Mouse (Mus musculus): ENCODE data around the gene Cldn10. TPM values are rescaled to one million over a fixed set of nuclear protein-coding genes. Genes with fewer than 3 reads are reported as not detected.
A peak's percentile ranks its signal among the peaks of the same experiment; 100 is the strongest.

The Cldn10 gene
- polyA plus RNA-seq, 1 experiment from 2014 or later = 14.2 TPM

GRCm38 (mm10) chr14:118880696-118881095 is 93.0 kb downstream of the Cldn10 start:
- 68% methylated on average over 10 of the region's 10 CpGs for WGBS
- Histone ChIP-seq H3K9ac (replicated peaks; ENCODE audit: low read depth, low read length) (no peak overlapping the region), H3K27ac (ENCODE audit: low read length) (no peak overlapping the region), H3K36me3 (ENCODE audit: control insufficient read depth, insufficient read depth, low read length) (peaks cover 49% of the 10 kb centered on the region), H3K9me3 (ENCODE audit: control insufficient read depth, low read depth, low read length) (no peaks in the 10 kb centered on the region), H3K4me1 (ENCODE audit: control insufficient read depth, insufficient read depth, low read length) (no peaks in the 10 kb centered on the region), H3K27me3 (ENCODE audit: control insufficient read depth, insufficient read depth, low read length) (no peaks in the 10 kb centered on the region), H3K4me3 (ENCODE audit: low read depth, low read length) (no peak overlapping the region), H3K4me2 (replicated peaks; ENCODE audit: low read depth, low read length) (no peak overlapping the region)
- no peak for ATAC-seq (ENCODE audit: insufficient number of reproducible peaks, insufficient read depth, low FRiP score, low read depth)

- Histone ChIP-seq H3K9me3 (ENCODE audit: control insufficient read depth, low read depth, low read length) (no peaks in the 10 kb centered on the region), H3K9ac (replicated peaks; ENCODE audit: low read depth, low read length) (no peak overlapping the region), H3K27ac (ENCODE audit: low read length) (no peak overlapping the region; the same call in 1 of the 2 replicates), H3K4me3 (ENCODE audit: low read depth, low read length) (no peak overlapping the region), H3K27me3 (ENCODE audit: control insufficient read depth, insufficient read depth, low read length) (no peaks in the 10 kb centered on the region), H3K4me1 (ENCODE audit: control insufficient read depth, insufficient read depth, low read length) (no peaks in the 10 kb centered on the region), H3K4me2 (replicated peaks; ENCODE audit: low read depth, low read length) (no peak overlapping the region), H3K36me3 (ENCODE audit: control insufficient read depth, insufficient read depth, low read length) (peaks cover 34% of the 10 kb centered on the region)
- 74% methylated on average over 18 of the region's 18 CpGs for WGBS
- ATAC-seq (ENCODE audit: insufficient number of reproducible peaks, insufficient read depth, low FRiP score, low read depth) = peak; percentile 25; the same call in 1 of the 2 replicates
Measured at GRCm38 (mm10) chr14:118883344-118884249, 95.9 kb downstream of the Cldn10 start.

- no peak overlapping the region for H3K9ac ChIP-seq (replicated peaks; ENCODE audit: low read depth, low read length)
Measured at GRCm38 (mm10) chr14:118884250-118884556, 96.5 kb downstream of the Cldn10 start.

GRCm38 (mm10) chr14:118890101-118890500 is 102.4 kb downstream of the Cldn10 start:
- Histone ChIP-seq H3K27me3 (ENCODE audit: control insufficient read depth, insufficient read depth, low read length) (no peaks in the 10 kb centered on the region), H3K4me1 (ENCODE audit: control insufficient read depth, insufficient read depth, low read length) (no peaks in the 10 kb centered on the region), H3K4me3 (ENCODE audit: low read depth, low read length) (no peak overlapping the region), H3K36me3 (ENCODE audit: control insufficient read depth, insufficient read depth, low read length) (peaks cover 13% of the 10 kb centered on the region), H3K9ac (replicated peaks; ENCODE audit: low read depth, low read length) (no peak overlapping the region), H3K27ac (ENCODE audit: low read length) (no peak overlapping the region), H3K9me3 (ENCODE audit: control insufficient read depth, low read depth, low read length) (no peaks in the 10 kb centered on the region), H3K4me2 (replicated peaks; ENCODE audit: low read depth, low read length) (no peak overlapping the region)
- no peak for ATAC-seq (ENCODE audit: insufficient number of reproducible peaks, insufficient read depth, low FRiP score, low read depth)
- WGBS = 84% methylated on average over 4 of the region's 4 CpGs

More at GRCm38 (mm10) chr14:118884250-118884556, 96.5 kb downstream of the Cldn10 start:
- Histone ChIP-seq H3K4me1 (ENCODE audit: control insufficient read depth, insufficient read depth, low read length) (no peaks in the 10 kb centered on the region), H3K4me3 (ENCODE audit: low read depth, low read length) (no peak overlapping the region), H3K4me2 (replicated peaks; ENCODE audit: low read depth, low read length) (no peak overlapping the region), H3K27me3 (ENCODE audit: control insufficient read depth, insufficient read depth, low read length) (no peaks in the 10 kb centered on the region), H3K36me3 (ENCODE audit: control insufficient read depth, insufficient read depth, low read length) (peaks cover 30% of the 10 kb centered on the region), H3K27ac (ENCODE audit: low read length) (no peak overlapping the region), H3K9me3 (ENCODE audit: control insufficient read depth, low read depth, low read length) (no peaks in the 10 kb centered on the region)
- 76% methylated on average over 7 of the region's 7 CpGs for WGBS
- no peak; the same call in 1 of the 2 replicates for ATAC-seq (ENCODE audit: insufficient number of reproducible peaks, insufficient read depth, low FRiP score, low read depth)

GRCm38 (mm10) chr14:118895228-118895627 is 107.5 kb downstream of the Cldn10 start:
- H3K27me3 ChIP-seq (ENCODE audit: control insufficient read depth, insufficient read depth, low read length) = no peaks in the 10 kb centered on the region
- H3K9me3 ChIP-seq (ENCODE audit: control insufficient read depth, low read depth, low read length) = no peaks in the 10 kb centered on the region
- H3K36me3 ChIP-seq (ENCODE audit: control insufficient read depth, insufficient read depth, low read length) = peaks cover 12% of the 10 kb centered on the region
- WGBS = 89% methylated on average over 7 of the region's 7 CpGs
- ATAC-seq (ENCODE audit: insufficient number of reproducible peaks, insufficient read depth, low FRiP score, low read depth) = no peak
- no peaks in the 10 kb centered on the region for H3K4me1 ChIP-seq (ENCODE audit: control insufficient read depth, insufficient read depth, low read length)
- H3K4me3 ChIP-seq (ENCODE audit: low read depth, low read length) = no peak overlapping the region
- no peak overlapping the region for H3K9ac ChIP-seq (replicated peaks; ENCODE audit: low read depth, low read length)
- H3K4me2 ChIP-seq (replicated peaks; ENCODE audit: low read depth, low read length) = no peak overlapping the region
- H3K27ac ChIP-seq (ENCODE audit: low read length) = no peak overlapping the region

GRCm38 (mm10) chr14:118895655-118896054 is 107.9 kb downstream of the Cldn10 start:
- Histone ChIP-seq H3K4me1 (ENCODE audit: control insufficient read depth, insufficient read depth, low read length) (no peaks in the 10 kb centered on the region), H3K4me3 (ENCODE audit: low read depth, low read length) (no peak overlapping the region), H3K36me3 (ENCODE audit: control insufficient read depth, insufficient read depth, low read length) (peaks cover 15% of the 10 kb centered on the region), H3K4me2 (replicated peaks; ENCODE audit: low read depth, low read length) (no peak overlapping the region), H3K27ac (ENCODE audit: low read length) (no peak overlapping the region), H3K9ac (replicated peaks; ENCODE audit: low read depth, low read length) (no peak overlapping the region), H3K9me3 (ENCODE audit: control insufficient read depth, low read depth, low read length) (no peaks in the 10 kb centered on the region), H3K27me3 (ENCODE audit: control insufficient read depth, insufficient read depth, low read length) (no peaks in the 10 kb centered on the region)
- 96% methylated on average over 10 of the region's 10 CpGs for WGBS
- ATAC-seq (ENCODE audit: insufficient number of reproducible peaks, insufficient read depth, low FRiP score, low read depth) = no peak

GRCm38 (mm10) chr14:118899940-118900339 is 112.2 kb downstream of the Cldn10 start:
- 79% methylated on average over 11 of the region's 11 CpGs for WGBS
- H3K36me3 ChIP-seq (ENCODE audit: control insufficient read depth, insufficient read depth, low read length) = peaks cover 28% of the 10 kb centered on the region
- no peak overlapping the region for H3K4me3 ChIP-seq (ENCODE audit: low read depth, low read length)
- no peak for ATAC-seq (ENCODE audit: insufficient number of reproducible peaks, insufficient read depth, low FRiP score, low read depth)
- H3K4me2 ChIP-seq (replicated peaks; ENCODE audit: low read depth, low read length) = no peak overlapping the region
- H3K9ac ChIP-seq (replicated peaks; ENCODE audit: low read depth, low read length) = no peak overlapping the region
- no peaks in the 10 kb centered on the region for H3K4me1 ChIP-seq (ENCODE audit: control insufficient read depth, insufficient read depth, low read length)
- H3K9me3 ChIP-seq (ENCODE audit: control insufficient read depth, low read depth, low read length) = 0 out of 2 replicates have a peak, but pooled peaks cover 3% of the 10 kb centered on the region
- H3K27me3 ChIP-seq (ENCODE audit: control insufficient read depth, insufficient read depth, low read length) = no peaks in the 10 kb centered on the region
- H3K27ac ChIP-seq (ENCODE audit: low read length) = no peak overlapping the region

GRCm38 (mm10) chr14:118900911-118901310 is 113.2 kb downstream of the Cldn10 start:
- Histone ChIP-seq H3K27ac (ENCODE audit: low read length) (no peak overlapping the region), H3K4me3 (ENCODE audit: low read depth, low read length) (no peak overlapping the region), H3K9me3 (ENCODE audit: control insufficient read depth, low read depth, low read length) (0 out of 2 replicates have a peak, but pooled peaks cover 3% of the 10 kb centered on the region), H3K4me1 (ENCODE audit: control insufficient read depth, insufficient read depth, low read length) (no peaks in the 10 kb centered on the region), H3K27me3 (ENCODE audit: control insufficient read depth, insufficient read depth, low read length) (no peaks in the 10 kb centered on the region), H3K36me3 (ENCODE audit: control insufficient read depth, insufficient read depth, low read length) (peaks cover 24% of the 10 kb centered on the region), H3K9ac (replicated peaks; ENCODE audit: low read depth, low read length) (no peak overlapping the region), H3K4me2 (replicated peaks; ENCODE audit: low read depth, low read length) (no peak overlapping the region)
- no peak for ATAC-seq (ENCODE audit: insufficient number of reproducible peaks, insufficient read depth, low FRiP score, low read depth)
- WGBS = 97% methylated on average over 1 of the region's 1 CpGs
